Mouse (Mus musculus) lung, embryonic 14.5 days (tissue): ENCODE data around the gene Retreg1. TPM values are rescaled to one million over a fixed set of nuclear protein-coding genes. Genes with fewer than 3 reads are reported as not detected.

Experiments used
- ATAC-seq: fragments of 200-750 bp; cut with Nextera tagmentation; 2 replicates; pipeline ENCODE4 v1.8.0; 2017; ENCODE audit warnings: mild to moderate bottlenecking, moderate TSS enrichment, moderate library complexity; ENCODE audit not compliant: insufficient read depth
- DNase-seq: peaks from one replicate; pipeline ENCODE4 v3.0.0-alpha.2; 2015
- H3K27ac ChIP-seq: fragments of 300-500 bp; sonication (generic); 2 replicates; pipeline ENCODE4 v1.5.1; 2014; ENCODE audit warnings: low read depth, mild to moderate bottlenecking, moderate library complexity
- H3K27me3 ChIP-seq: fragments of 300-500 bp; sonication (generic); 2 replicates; pipeline ENCODE4 v1.6.1; 2014; ENCODE audit warnings: low read length, control low read depth; ENCODE audit not compliant: insufficient read depth
- H3K36me3 ChIP-seq: fragments of 300-500 bp; sonication (generic); 2 replicates; pipeline ENCODE4 v1.6.1; 2014; ENCODE audit warnings: control low read depth; ENCODE audit not compliant: insufficient read depth
- H3K4me1 ChIP-seq: fragments of 300-500 bp; sonication (generic); 2 replicates; pipeline ENCODE4 v1.6.1; 2014; ENCODE audit warnings: antibody characterized with exemption, control low read depth; ENCODE audit not compliant: insufficient read depth
- H3K4me2 ChIP-seq: fragments of 300-500 bp; sonication (generic); 2 replicates; pipeline ENCODE4 v1.6.1; 2014; ENCODE audit warnings: mild to moderate bottlenecking
- H3K4me3 ChIP-seq: fragments of 300-500 bp; sonication (generic); 2 replicates; pipeline ENCODE4 v1.5.1; 2014; ENCODE audit warnings: low read depth, low read length
- H3K9ac ChIP-seq: fragments of 300-500 bp; sonication (generic); 2 replicates; pipeline ENCODE4 v1.6.1; 2014
- H3K9me3 ChIP-seq: fragments of 300-500 bp; sonication (generic); 2 replicates; pipeline ENCODE4 v1.6.1; 2016; ENCODE audit warnings: low read depth, low read length, control low read depth
- CTCF ChIP-seq: IDR thresholded peaks from 2 replicates; pipeline ENCODE4 v1.5.1; 2016; ENCODE audit warnings: antibody characterized with exemption, low read depth
- WGBS: fragments of 180-500 bp; shearing (Covaris S2); extraction: QIAGEN DNeasy Blood & Tissue Kit; methylation state at CpG from one replicate; pipeline ENCODE4 v1.1.7; 2014; 5-methylcytosine and 5-hydroxymethylcytosine counted together
- polyA plus RNA-seq: library from polyadenylated mRNA; unstranded; fragments of >200 nt; fragmentation: Nextera tagmentation; extraction: Ambion mirVana; gene quantifications from 2 replicates; pipeline ENCODE4 v1.2.1, GENCODE M21; 2014

Retreg1 gene
- polyA plus RNA-seq, 1 experiment from 2014 or later = 5.0 TPM

DNA sequence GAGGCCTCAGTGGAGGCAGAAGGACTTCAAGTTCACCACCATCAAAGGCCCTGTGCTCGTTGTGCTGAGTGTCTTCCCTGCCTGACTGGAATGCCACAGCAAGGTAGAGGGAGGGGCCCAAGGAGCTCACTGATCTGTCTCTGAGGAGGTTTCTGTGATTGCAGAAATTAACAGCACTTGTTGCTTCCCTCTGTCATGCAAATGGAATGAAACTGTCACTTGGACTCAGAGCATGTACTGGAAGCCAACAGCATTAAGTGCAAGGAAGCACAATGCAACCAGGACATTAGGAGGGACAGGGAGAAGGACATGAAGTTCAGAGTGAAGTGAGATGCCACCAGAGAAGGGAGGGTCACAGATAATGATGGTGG lies 67.5 kb downstream of the Retreg1 start:
- Histone ChIP-seq H3K27me3 (no peaks in the 10 kb centered on the region), H3K4me2 (no peak overlapping the region), H3K9ac (no peak overlapping the region), H3K4me1 (no peaks in the 10 kb centered on the region), H3K36me3 (no peaks in the 10 kb centered on the region), H3K4me3 (no peak overlapping the region), H3K9me3 (no peaks in the 10 kb centered on the region), H3K27ac (no peak overlapping the region)
- WGBS = 13% methylated on average over 1 of the region's 1 CpGs
- TF ChIP-seq CTCF = no peak
- ATAC-seq (no peak), DNase-seq (no peak)

DNA sequence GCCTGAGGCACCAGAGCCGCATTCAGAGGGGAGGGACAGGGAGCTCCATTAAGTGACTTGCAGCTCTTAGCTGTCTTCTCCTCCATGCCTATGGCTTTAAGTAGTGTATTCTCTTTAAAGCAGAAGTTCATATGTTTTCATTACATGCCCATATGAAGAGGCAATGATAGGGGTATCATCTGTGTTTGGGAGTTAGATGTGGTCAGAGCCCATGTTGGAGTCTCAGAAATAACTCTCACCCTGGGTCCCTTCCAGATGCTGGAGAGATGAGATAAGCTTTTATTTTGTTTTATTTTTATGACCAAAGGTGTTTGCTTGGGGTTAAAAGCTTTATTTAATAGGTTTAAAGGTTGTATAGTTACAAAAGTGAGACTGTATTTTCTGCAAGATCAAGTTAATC lies 67.9 kb downstream of the Retreg1 start:
- Histone ChIP-seq H3K36me3 (no peaks in the 10 kb centered on the region), H3K4me3 (no peak overlapping the region), H3K4me1 (no peaks in the 10 kb centered on the region), H3K9me3 (no peaks in the 10 kb centered on the region), H3K27me3 (no peaks in the 10 kb centered on the region), H3K4me2 (no peak overlapping the region), H3K9ac (no peak overlapping the region), H3K27ac (no peak overlapping the region)
- ATAC-seq (no peak), DNase-seq (no peak)
- WGBS = 85% methylated on average over 1 of the region's 1 CpGs
- no peak for TF ChIP-seq CTCF

DNA sequence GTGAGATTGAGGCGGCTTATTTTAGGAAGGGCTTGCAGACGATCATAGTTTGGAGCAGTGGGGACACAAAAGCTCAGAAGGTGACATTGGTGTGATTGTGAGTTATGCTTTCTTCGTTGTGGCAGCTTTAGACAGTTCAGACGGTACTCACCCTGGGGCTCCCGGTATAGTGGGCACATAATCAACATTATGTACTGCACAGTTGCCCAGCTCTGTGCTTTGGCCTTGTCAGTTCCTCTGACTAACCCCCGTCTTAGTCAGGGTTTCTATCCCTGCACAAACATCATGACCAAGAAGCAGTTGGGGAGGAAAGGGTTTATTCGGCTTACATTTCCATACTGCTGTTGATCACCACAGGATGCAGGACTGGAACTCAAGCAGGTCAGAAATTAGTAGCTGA lies 69.9 kb downstream of the Retreg1 start:
- H3K4me3 ChIP-seq = no peak overlapping the region
- no peak for ATAC-seq
- 81% methylated on average over 7 of the region's 7 CpGs for WGBS

DNA sequence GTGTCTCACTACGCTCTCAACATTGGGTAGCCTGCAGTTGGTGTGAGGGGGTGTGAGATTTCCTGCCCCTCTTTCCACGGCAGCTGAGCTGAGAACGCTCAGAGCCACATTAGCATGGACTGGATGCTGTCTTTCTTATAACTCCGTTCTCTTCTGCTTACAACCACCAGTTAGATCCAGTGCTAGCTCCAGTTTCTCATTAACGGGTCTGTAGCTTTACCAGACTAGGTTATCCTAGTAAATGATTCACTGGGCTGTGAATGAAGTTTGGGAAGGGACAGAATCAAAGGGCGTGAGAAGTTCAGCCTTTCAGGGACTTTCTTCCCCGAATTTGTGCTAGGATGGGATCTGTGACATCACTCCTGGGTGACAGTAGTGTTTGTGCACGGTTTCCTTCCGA lies 70.7 kb downstream of the Retreg1 start:
- ATAC-seq (no peak), DNase-seq (no peak)
- H3K4me1 ChIP-seq = no peaks in the 10 kb centered on the region
- H3K4me3 ChIP-seq = no peak overlapping the region
- 64% methylated on average over 9 of the region's 9 CpGs for WGBS
- H3K27ac ChIP-seq = no peak overlapping the region
- H3K9me3 ChIP-seq = no peaks in the 10 kb centered on the region
- no peak overlapping the region for H3K9ac ChIP-seq
- H3K4me2 ChIP-seq = no peak overlapping the region
- TF ChIP-seq CTCF = no peak
- H3K27me3 ChIP-seq = no peaks in the 10 kb centered on the region
- H3K36me3 ChIP-seq = no peaks in the 10 kb centered on the region

More for the DNA sequence above, 69.9 kb downstream of the Retreg1 start:
- Histone ChIP-seq H3K36me3 (no peaks in the 10 kb centered on the region), H3K4me1 (no peaks in the 10 kb centered on the region), H3K27ac (no peak overlapping the region), H3K9ac (no peak overlapping the region), H3K27me3 (no peaks in the 10 kb centered on the region), H3K4me2 (no peak overlapping the region), H3K9me3 (no peaks in the 10 kb centered on the region)
- DNase-seq = no peak
- TF ChIP-seq CTCF = no peak

DNA sequence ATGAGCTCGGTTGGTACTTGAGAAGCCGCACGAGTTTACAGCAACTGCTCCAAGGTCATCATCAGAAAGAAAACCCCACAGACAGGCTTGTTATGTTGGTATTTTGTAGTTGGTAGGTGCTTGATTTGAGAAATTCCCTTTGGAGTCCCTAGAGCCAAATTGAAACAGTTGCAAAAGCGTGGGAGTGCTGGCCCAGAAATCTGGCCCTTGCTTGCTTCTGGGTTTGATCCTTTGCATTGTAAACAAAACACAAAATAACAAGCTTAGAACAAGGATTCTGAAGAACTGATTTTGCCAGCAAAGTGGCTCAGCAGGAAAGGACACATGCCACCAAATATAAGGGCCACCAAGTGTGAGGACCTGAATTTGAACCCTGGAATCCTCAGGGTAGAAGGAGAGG lies 71.2 kb downstream of the Retreg1 start:
- H3K27me3 ChIP-seq = no peaks in the 10 kb centered on the region
- H3K36me3 ChIP-seq = no peaks in the 10 kb centered on the region
- no peaks in the 10 kb centered on the region for H3K4me1 ChIP-seq
- no peaks in the 10 kb centered on the region for H3K9me3 ChIP-seq
- no peak overlapping the region for H3K9ac ChIP-seq
- DNase-seq = no peak
- no peak overlapping the region for H3K4me2 ChIP-seq
- 75% methylated on average over 4 of the region's 4 CpGs for WGBS
- H3K27ac ChIP-seq = no peak overlapping the region
- no peak overlapping the region for H3K4me3 ChIP-seq
- no peak for TF ChIP-seq CTCF
- ATAC-seq = no peak

DNA sequence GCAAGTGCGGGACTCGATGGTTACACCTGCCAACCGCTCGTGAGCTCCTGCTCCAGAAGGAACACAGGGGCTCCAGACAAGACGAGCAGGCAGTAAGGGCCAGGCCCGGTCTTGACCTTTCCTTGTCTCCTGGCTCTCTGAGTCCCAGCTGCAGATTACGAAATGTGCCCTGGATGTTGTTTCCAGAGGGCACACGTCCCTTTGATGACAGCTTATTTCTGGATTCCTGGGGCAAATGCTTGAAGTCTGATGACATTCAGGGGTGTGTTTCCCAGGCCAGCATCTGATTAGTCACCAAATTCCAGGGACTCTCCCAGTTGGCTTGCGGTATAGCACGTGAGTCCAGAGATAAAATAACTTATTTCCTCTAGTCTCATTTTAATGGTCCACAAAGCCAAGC lies 72.0 kb downstream of the Retreg1 start:
- Histone ChIP-seq H3K27ac (no peak overlapping the region), H3K9me3 (no peaks in the 10 kb centered on the region), H3K4me3 (no peak overlapping the region), H3K4me2 (no peak overlapping the region), H3K9ac (no peak overlapping the region), H3K36me3 (no peaks in the 10 kb centered on the region), H3K27me3 (no peaks in the 10 kb centered on the region), H3K4me1 (no peaks in the 10 kb centered on the region)
- no peak for TF ChIP-seq CTCF
- DNase-seq (peak; percentile 19), ATAC-seq (no peak)
- WGBS = 28% methylated on average over 10 of the region's 10 CpGs

DNA sequence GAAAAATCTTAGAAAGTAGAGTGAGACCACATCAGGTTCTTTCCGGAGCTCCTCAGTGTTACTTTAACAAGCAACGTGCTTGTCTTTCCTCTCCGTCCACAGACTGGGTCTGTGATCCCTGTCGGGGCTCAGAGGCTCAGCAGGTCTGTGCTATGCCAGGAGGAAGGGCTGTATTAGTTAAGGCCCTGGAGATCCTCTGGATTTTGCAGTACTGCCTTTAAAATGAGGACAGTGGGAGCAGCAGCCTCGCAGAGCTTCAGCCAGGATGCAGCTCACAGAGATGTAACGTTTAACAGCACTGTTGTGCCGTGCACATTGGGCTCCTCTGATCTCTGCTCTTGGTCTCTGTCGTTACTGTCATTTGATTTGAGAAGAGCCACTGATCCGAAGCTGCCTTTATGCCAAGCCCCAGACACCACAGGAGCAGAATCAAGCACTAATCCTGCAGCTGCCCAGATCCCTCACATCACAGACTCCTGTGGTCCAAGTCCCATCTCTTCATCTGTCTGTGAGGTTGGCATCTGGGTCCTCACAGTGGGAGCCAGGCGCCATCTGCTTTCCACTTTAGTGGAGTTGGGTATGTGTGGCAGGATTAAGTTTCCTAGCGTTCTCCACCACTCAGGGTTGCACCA lies 72.7 kb downstream of the Retreg1 start:
- Histone ChIP-seq H3K36me3 (no peaks in the 10 kb centered on the region), H3K4me3 (no peak overlapping the region), H3K9me3 (no peaks in the 10 kb centered on the region), H3K27me3 (no peaks in the 10 kb centered on the region), H3K27ac (no peak overlapping the region), H3K4me2 (no peak overlapping the region), H3K9ac (no peak overlapping the region), H3K4me1 (no peaks in the 10 kb centered on the region)
- TF ChIP-seq CTCF = no peak
- ATAC-seq (no peak), DNase-seq (no peak)
- WGBS = 66% methylated on average over 11 of the region's 11 CpGs

DNA sequence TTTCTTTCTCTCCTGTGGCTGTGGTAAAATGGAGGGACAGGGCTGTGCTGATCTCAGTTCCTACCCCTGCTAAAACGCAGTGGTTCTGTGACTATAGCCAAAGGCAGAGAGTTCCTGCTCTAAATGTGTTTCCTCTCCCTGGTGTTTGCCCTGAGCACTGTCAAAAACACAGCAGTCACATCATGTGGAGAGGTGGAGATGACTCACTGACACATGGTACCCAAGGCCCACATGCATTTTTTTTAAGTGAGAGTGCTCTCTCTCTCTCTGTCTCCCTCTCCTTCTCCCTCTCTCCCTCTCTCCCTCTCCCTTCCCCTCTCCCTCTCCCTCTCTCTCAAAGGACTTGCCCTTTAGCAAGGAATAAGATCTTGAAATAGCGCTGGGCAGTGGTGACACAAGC lies 73.3 kb downstream of the Retreg1 start:
- no peaks in the 10 kb centered on the region for H3K4me1 ChIP-seq
- no peak overlapping the region for H3K4me3 ChIP-seq
- 68% methylated on average over 2 of the region's 2 CpGs for WGBS
- no peaks in the 10 kb centered on the region for H3K9me3 ChIP-seq
- DNase-seq = no peak
- no peak overlapping the region for H3K4me2 ChIP-seq
- no peaks in the 10 kb centered on the region for H3K36me3 ChIP-seq
- ATAC-seq = no peak
- H3K9ac ChIP-seq = no peak overlapping the region
- H3K27me3 ChIP-seq = no peaks in the 10 kb centered on the region
- H3K27ac ChIP-seq = no peak overlapping the region
- no peak for TF ChIP-seq CTCF
